Mouse (Mus musculus) heart, embryonic 12.5 days (tissue): ENCODE measurements around the gene Srm. TPM values are rescaled to one million over a fixed set of nuclear protein-coding genes. Genes with fewer than 3 reads are reported as not detected.
A peak's percentile ranks its signal among the peaks of the same experiment; 100 is the strongest.

ENCODE experiments used
- ATAC-seq: fragments of 200-750 bp; cut with Nextera tagmentation; 2 replicates; pipeline ENCODE4 v1.8.0; 2017; ENCODE audit warnings: moderate TSS enrichment, moderate library complexity; ENCODE audit not compliant: insufficient number of reproducible peaks, low FRiP score
- H3K27ac ChIP-seq: fragments of 300-500 bp; sonication (generic); 2 replicates; pipeline ENCODE4 v1.5.1; 2016; ENCODE audit warnings: mild to moderate bottlenecking, moderate library complexity; ENCODE audit not compliant: poor library complexity, severe bottlenecking
- H3K27me3 ChIP-seq: fragments of 300-500 bp; sonication (generic); replicated peaks from 2 replicates; pipeline ENCODE4 v1.6.1; 2016; ENCODE audit warnings: mild to moderate bottlenecking, moderate library complexity
- H3K36me3 ChIP-seq: fragments of 300-500 bp; sonication (generic); 2 replicates; pipeline ENCODE4 v1.6.1; 2016; ENCODE audit warnings: mild to moderate bottlenecking, moderate library complexity
- H3K4me1 ChIP-seq: fragments of 300-500 bp; sonication (generic); replicated peaks from 2 replicates; pipeline ENCODE4 v1.6.1; 2016; ENCODE audit warnings: mild to moderate bottlenecking
- H3K4me2 ChIP-seq: fragments of 300-500 bp; sonication (generic); 2 replicates; pipeline ENCODE4 v1.6.1; 2016; ENCODE audit warnings: mild to moderate bottlenecking, moderate library complexity
- H3K4me3 ChIP-seq: fragments of 300-500 bp; sonication (generic); 2 replicates; pipeline ENCODE4 v1.5.1; 2016; ENCODE audit warnings: mild to moderate bottlenecking
- H3K9ac ChIP-seq: fragments of 300-500 bp; sonication (generic); 2 replicates; pipeline ENCODE4 v1.6.1; 2016; ENCODE audit warnings: mild to moderate bottlenecking, moderate library complexity
- H3K9me3 ChIP-seq: fragments of 300-500 bp; sonication (generic); replicated peaks from 2 replicates; pipeline ENCODE4 v1.6.1; 2016; ENCODE audit warnings: mild to moderate bottlenecking, moderate library complexity
- WGBS: fragments of 180-500 bp; shearing (Covaris S2); methylation state at CpG from one replicate; pipeline ENCODE4 v1.1.7; 2016; 5-methylcytosine and 5-hydroxymethylcytosine counted together
- polyA plus RNA-seq: library from polyadenylated mRNA; unstranded; fragments of >200 nt; fragmentation: Nextera tagmentation; extraction: Ambion mirVana; gene quantifications from 2 replicates; pipeline ENCODE4 v1.2.1, GENCODE M21; 2016

Gene Srm
- polyA plus RNA-seq, 1 experiment from 2014 or later: 135 TPM

- no peaks in the 10 kb centered on the region for H3K9me3 ChIP-seq
- H3K27me3 ChIP-seq: no peaks in the 10 kb centered on the region
- H3K4me3 ChIP-seq: no peak overlapping the region
- 80% methylated on average over 1 of the region's 1 CpGs for WGBS
- no peak overlapping the region for H3K27ac ChIP-seq
- H3K36me3 ChIP-seq: peaks cover 87% of the 10 kb centered on the region
- H3K9ac ChIP-seq: no peak overlapping the region
- no peak for ATAC-seq
- no peak overlapping the region for H3K4me2 ChIP-seq
- H3K4me1 ChIP-seq: peaks cover 16% of the 10 kb centered on the region
Measured at GRCm38 (mm10) chr4:148619805-148620204, 28.5 kb downstream of the Srm start.

GRCm38 (mm10) chr4:148620718-148621117 lies 29.4 kb downstream of the Srm start:
- Histone ChIP-seq H3K4me3 (no peak overlapping the region), H3K4me1 (peaks cover 20% of the 10 kb centered on the region), H3K27ac (no peak overlapping the region), H3K27me3 (no peaks in the 10 kb centered on the region), H3K9me3 (no peaks in the 10 kb centered on the region), H3K9ac (no peak overlapping the region), H3K4me2 (no peak overlapping the region), H3K36me3 (peaks cover 82% of the 10 kb centered on the region)
- 95% methylated on average over 1 of the region's 1 CpGs for WGBS
- no peak for ATAC-seq

GRCm38 (mm10) chr4:148622485-148622884 lies 31.2 kb downstream of the Srm start:
- no peak for ATAC-seq
- 96% methylated on average over 4 of the region's 4 CpGs for WGBS
- no peak overlapping the region for H3K27ac ChIP-seq
- no peak overlapping the region for H3K9ac ChIP-seq
- H3K27me3 ChIP-seq: no peaks in the 10 kb centered on the region
- H3K36me3 ChIP-seq: peaks cover 66% of the 10 kb centered on the region
- H3K9me3 ChIP-seq: no peaks in the 10 kb centered on the region
- H3K4me2 ChIP-seq: no peak overlapping the region
- H3K4me1 ChIP-seq: peaks cover 20% of the 10 kb centered on the region
- H3K4me3 ChIP-seq: no peak overlapping the region

- ATAC-seq: no peak
- H3K27me3 ChIP-seq: no peaks in the 10 kb centered on the region
- H3K4me2 ChIP-seq: 0 out of 2 replicates have a peak overlapping the region, but pooled peaks have one; percentile 0
- no peak overlapping the region for H3K9ac ChIP-seq
- H3K4me1 ChIP-seq: peaks cover 20% of the 10 kb centered on the region
- H3K4me3 ChIP-seq: no peak overlapping the region
- peaks cover 59% of the 10 kb centered on the region for H3K36me3 ChIP-seq
- 86% methylated on average over 4 of the region's 4 CpGs for WGBS
- H3K9me3 ChIP-seq: no peaks in the 10 kb centered on the region
- no peak overlapping the region for H3K27ac ChIP-seq
Measured at GRCm38 (mm10) chr4:148623609-148624008, 32.3 kb downstream of the Srm start.

- H3K9ac ChIP-seq: no peak overlapping the region
Measured at GRCm38 (mm10) chr4:148625010-148625409, 33.7 kb downstream of the Srm start.

GRCm38 (mm10) chr4:148625756-148626622 lies 34.7 kb downstream of the Srm start:
- Histone ChIP-seq H3K4me2 (peak overlapping the region; percentile 96), H3K36me3 (peaks cover 40% of the 10 kb centered on the region), H3K4me1 (peaks cover 20% of the 10 kb centered on the region), H3K27me3 (no peaks in the 10 kb centered on the region), H3K9me3 (no peaks in the 10 kb centered on the region), H3K4me3 (peak overlapping the region; percentile 95), H3K9ac (peak overlapping the region; percentile 100), H3K27ac (peak overlapping the region; percentile 97)
- WGBS: under 1% methylated on average over 57 of the region's 57 CpGs
- peak; percentile 73 for ATAC-seq

More at GRCm38 (mm10) chr4:148625010-148625409, 33.7 kb downstream of the Srm start:
- ATAC-seq: no peak
- Histone ChIP-seq H3K36me3 (peaks cover 45% of the 10 kb centered on the region), H3K27me3 (no peaks in the 10 kb centered on the region), H3K4me2 (peak overlapping the region; percentile 96), H3K4me3 (peak overlapping the region; percentile 95; the same call in 1 of the 2 replicates), H3K4me1 (peaks cover 20% of the 10 kb centered on the region), H3K9me3 (no peaks in the 10 kb centered on the region), H3K27ac (no peak overlapping the region)
- 77% methylated on average over 10 of the region's 10 CpGs for WGBS

GRCm38 (mm10) chr4:148626623-148627185 lies 35.4 kb downstream of the Srm start, which contains the start of gene Tardbp:
Tardbp (minus strand) TSS chr4:148627019.
- Histone ChIP-seq H3K27ac (peak within 1 kb of the TSS; percentile 97), H3K4me3 (peak within 1 kb of the TSS; percentile 95), H3K36me3 (peaks cover 33% of the 10 kb centered on the region), H3K9me3 (no peaks in the 10 kb centered on the region), H3K27me3 (no peaks in the 10 kb centered on the region), H3K4me1 (peaks cover 20% of the 10 kb centered on the region), H3K4me2 (peak within 1 kb of the TSS; percentile 96), H3K9ac (peak within 1 kb of the TSS; percentile 100)
- peak; percentile 97 for ATAC-seq
- under 1% methylated on average over 51 of the region's 51 CpGs for WGBS

- no peaks in the 10 kb centered on the region for H3K9me3 ChIP-seq
- H3K27me3 ChIP-seq: no peaks in the 10 kb centered on the region
- peak overlapping the region; percentile 95; the same call in 1 of the 2 replicates for H3K4me3 ChIP-seq
- H3K4me2 ChIP-seq: peak overlapping the region; percentile 96
- 61% methylated on average over 3 of the region's 3 CpGs for WGBS
- ATAC-seq: no peak
- H3K36me3 ChIP-seq: peaks cover 28% of the 10 kb centered on the region
- H3K4me1 ChIP-seq: peaks cover 20% of the 10 kb centered on the region
- no peak overlapping the region for H3K27ac ChIP-seq
- 0 out of 2 replicates have a peak overlapping the region, but pooled peaks have one; percentile 100 for H3K9ac ChIP-seq
Measured at GRCm38 (mm10) chr4:148627246-148627645, 35.9 kb downstream of the Srm start.

GRCm38 (mm10) chr4:148632013-148632692 lies 40.9 kb downstream of the Srm start:
- Histone ChIP-seq H3K9me3 (no peaks in the 10 kb centered on the region), H3K4me3 (no peak overlapping the region), H3K9ac (no peak overlapping the region), H3K27ac (no peak overlapping the region), H3K4me1 (0 out of 2 replicates have a peak, but pooled peaks cover 3% of the 10 kb centered on the region), H3K4me2 (no peak overlapping the region), H3K36me3 (no peaks in the 10 kb centered on the region), H3K27me3 (no peaks in the 10 kb centered on the region)
- 59% methylated on average over 3 of the region's 3 CpGs for WGBS
- ATAC-seq: no peak

GRCm38 (mm10) chr4:148633395-148634061 lies 42.2 kb downstream of the Srm start:
- WGBS: 53% methylated on average over 2 of the region's 2 CpGs
- ATAC-seq: no peak
- H3K9ac ChIP-seq: no peak overlapping the region

More at GRCm38 (mm10) chr4:148633395-148634061, 42.2 kb downstream of the Srm start:
- Histone ChIP-seq H3K4me3 (no peak overlapping the region), H3K27me3 (no peaks in the 10 kb centered on the region), H3K36me3 (no peaks in the 10 kb centered on the region), H3K27ac (no peak overlapping the region), H3K4me1 (0 out of 2 replicates have a peak, but pooled peaks cover 3% of the 10 kb centered on the region), H3K4me2 (no peak overlapping the region), H3K9me3 (no peaks in the 10 kb centered on the region)
